Mouse (Mus musculus): ENCODE measurements around the gene Olfr1148. TPM values are rescaled to one million over a fixed set of nuclear protein-coding genes. Genes with fewer than 3 reads are reported as not detected.

Olfr1148 gene
- not detected in 2 replicates for polyA plus RNA-seq (2016; fragmentation: Nextera tagmentation; extraction: Ambion mirVana)

DNA sequence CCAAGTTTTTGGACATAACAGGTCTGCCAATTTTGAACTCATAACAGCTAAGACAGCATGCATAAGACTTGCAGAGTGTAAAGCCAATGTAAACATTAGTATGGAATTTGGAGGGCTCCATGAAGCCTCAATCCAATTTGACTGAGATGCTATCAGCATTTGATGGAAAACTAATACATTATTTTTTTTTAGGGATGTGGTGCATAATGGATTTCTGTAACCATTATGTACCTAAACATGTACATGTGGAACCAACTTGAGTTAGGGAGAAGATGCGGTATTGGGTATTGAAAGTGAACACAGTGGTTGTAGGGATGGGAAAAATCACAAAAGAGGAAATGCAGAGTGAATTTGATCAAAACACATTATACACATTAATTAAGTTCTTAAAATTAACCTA is at the start of gene Olfr1148:
Gene Olfr1148 (plus strand): TSS at position 301 of the 400 bp plus-strand sequence.
- DNase-seq (ENCODE audit: low spot score) = no peak
- Histone ChIP-seq H3K4me1 (no peaks in the 10 kb centered on the region), H3K4me3 (no peak within 1 kb of the TSS), H3K27ac (replicated peaks) (no peak within 1 kb of the TSS), H3K27me3 (ENCODE audit: low read depth, poor library complexity, severe bottlenecking) (no peaks in the 10 kb centered on the region), H3K36me3 (no peaks in the 10 kb centered on the region), H3K9me3 (replicated peaks) (no peaks in the 10 kb centered on the region)
- WGBS = 97% methylated on average over 1 of the region's 1 CpGs

DNA sequence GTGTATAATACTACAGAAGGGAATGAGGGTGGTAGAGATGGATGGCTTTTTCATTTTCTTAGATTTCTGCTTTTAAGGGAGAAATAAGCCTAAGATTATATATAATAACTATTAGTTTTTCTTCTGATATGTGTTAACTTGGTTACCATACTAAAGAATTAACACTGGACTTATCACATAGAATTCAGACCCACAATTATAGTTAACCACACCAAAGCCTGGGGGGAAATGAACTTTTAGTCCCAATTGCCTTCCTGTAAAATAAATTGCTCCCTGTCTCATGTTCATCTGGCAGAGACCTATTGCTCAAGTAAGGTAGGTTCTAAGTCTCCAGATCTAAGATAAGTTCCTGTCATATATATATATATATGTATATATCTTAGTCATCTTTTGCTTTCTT is 30.0 kb upstream of the Olfr1148 start, which contains the start of gene Olfr1143:
Gene Olfr1143 (plus strand): TSS at position 301 of the 400 bp plus-strand sequence.
- no peak for DNase-seq (ENCODE audit: low spot score)
- Histone ChIP-seq H3K36me3 (no peaks in the 10 kb centered on the region), H3K4me1 (no peaks in the 10 kb centered on the region), H3K9me3 (replicated peaks) (no peaks in the 10 kb centered on the region), H3K4me3 (no peak within 1 kb of the TSS), H3K27ac (replicated peaks) (no peak within 1 kb of the TSS), H3K27me3 (ENCODE audit: low read depth, poor library complexity, severe bottlenecking) (no peaks in the 10 kb centered on the region)

DNA sequence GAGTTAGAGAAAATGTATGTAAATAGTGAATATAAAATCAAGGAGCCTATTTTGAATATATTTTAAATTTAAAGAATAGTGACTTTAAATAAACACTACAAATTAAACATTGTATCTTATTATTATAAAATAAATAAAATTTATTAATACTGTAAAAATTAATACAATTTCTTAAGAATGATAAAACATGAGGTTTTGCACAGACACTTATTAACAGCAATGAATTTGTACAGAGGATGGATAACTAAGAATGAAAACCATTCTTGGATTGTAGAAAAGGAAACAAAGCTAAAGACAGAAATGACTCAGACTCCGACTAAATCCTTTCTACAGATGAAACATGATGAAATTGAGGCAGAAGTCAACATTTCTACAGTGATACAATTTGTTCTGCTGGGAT is 20.8 kb upstream of the Olfr1148 start, which contains the start of gene Olfr1145:
Gene Olfr1145 (plus strand): TSS at position 301 of the 400 bp plus-strand sequence.
- Histone ChIP-seq H3K4me1 (no peaks in the 10 kb centered on the region), H3K4me3 (no peak within 1 kb of the TSS), H3K9me3 (replicated peaks) (no peaks in the 10 kb centered on the region), H3K27me3 (ENCODE audit: low read depth, poor library complexity, severe bottlenecking) (no peaks in the 10 kb centered on the region), H3K36me3 (no peaks in the 10 kb centered on the region), H3K27ac (replicated peaks) (no peak within 1 kb of the TSS)
- WGBS = 90% methylated on average over 1 of the region's 1 CpGs
- DNase-seq (ENCODE audit: low spot score) = no peak

DNA sequence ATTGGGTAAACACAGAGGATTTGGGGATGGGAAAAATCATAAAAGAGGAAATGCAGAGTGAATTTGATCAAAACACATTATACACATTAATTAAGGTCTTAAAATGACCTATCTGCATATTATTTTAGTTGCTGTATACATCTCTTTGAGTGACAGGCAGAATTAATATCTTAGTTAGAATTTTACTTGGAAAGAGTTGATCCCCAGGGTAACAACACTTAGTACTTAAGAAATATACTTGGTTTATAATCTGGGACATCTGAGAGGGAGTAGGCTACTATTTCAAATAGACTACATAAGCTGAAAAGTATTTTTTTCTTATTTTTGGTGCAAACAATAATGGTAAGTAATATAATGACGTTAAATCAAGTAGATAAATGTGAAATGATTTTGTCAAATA is 13.4 kb downstream of the Olfr1148 start, which contains the start of gene Olfr1150-ps1:
Gene Olfr1150-ps1 (plus strand): TSS at position 301 of the 400 bp plus-strand sequence.
- H3K4me3 ChIP-seq = no peak within 1 kb of the TSS
- WGBS = 79% methylated on average over 1 of the region's 1 CpGs
- H3K4me1 ChIP-seq = no peaks in the 10 kb centered on the region
- DNase-seq (ENCODE audit: low spot score) = no peak
- H3K27me3 ChIP-seq (ENCODE audit: low read depth, poor library complexity, severe bottlenecking) = no peaks in the 10 kb centered on the region
- H3K9me3 ChIP-seq (replicated peaks) = no peaks in the 10 kb centered on the region
- no peak within 1 kb of the TSS for H3K27ac ChIP-seq (replicated peaks)
- no peaks in the 10 kb centered on the region for H3K36me3 ChIP-seq

DNA sequence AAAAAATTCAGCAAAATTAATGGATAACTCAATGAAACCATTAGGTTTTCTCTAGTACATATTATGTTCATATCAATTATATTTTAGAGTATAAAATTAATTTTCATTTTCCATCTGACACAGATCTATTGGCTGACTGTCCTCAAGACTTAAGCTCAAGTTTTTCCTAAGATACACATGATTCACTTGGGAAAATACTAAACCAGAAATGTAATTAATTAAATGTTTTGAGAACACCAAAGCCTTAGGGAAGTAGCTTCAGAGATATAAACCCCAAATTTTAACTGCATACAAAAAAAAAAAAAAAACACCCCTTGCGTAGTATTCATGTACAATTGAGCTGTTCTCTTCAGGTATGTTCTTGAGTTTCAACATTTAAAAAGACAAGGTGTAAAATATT is 25.2 kb downstream of the Olfr1148 start, which contains the start of gene Olfr1151:
Gene Olfr1151 (plus strand): TSS at position 301 of the 400 bp plus-strand sequence.
- Histone ChIP-seq H3K9me3 (replicated peaks) (no peaks in the 10 kb centered on the region), H3K27me3 (ENCODE audit: low read depth, poor library complexity, severe bottlenecking) (no peaks in the 10 kb centered on the region), H3K36me3 (no peaks in the 10 kb centered on the region), H3K27ac (replicated peaks) (no peak within 1 kb of the TSS), H3K4me3 (no peak within 1 kb of the TSS), H3K4me1 (no peaks in the 10 kb centered on the region)
- DNase-seq (ENCODE audit: low spot score) = no peak
- 91% methylated on average over 1 of the region's 1 CpGs for WGBS

DNA sequence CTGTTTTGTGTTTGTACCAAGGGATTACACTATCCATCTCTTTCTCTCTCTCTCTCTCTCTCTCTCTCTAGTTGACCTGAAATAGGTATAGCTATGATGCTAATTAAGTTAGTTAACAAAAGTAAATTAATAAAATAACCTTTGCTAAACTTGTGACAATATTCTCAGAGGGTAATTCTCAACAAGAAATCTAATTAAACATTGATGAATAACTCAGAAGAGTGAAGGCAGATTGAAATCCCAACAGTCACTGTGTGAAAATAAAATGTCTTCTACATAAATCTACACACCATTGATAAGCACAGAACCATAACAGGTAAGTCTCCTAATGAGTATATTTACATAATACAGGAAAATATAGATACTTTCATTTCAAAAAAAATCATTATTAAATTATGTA is 35.9 kb downstream of the Olfr1148 start, which contains the start of gene Olfr1152:
Gene Olfr1152 (plus strand): TSS at position 301 of the 400 bp plus-strand sequence.
- Histone ChIP-seq H3K27ac (replicated peaks) (no peak within 1 kb of the TSS), H3K4me1 (no peaks in the 10 kb centered on the region), H3K36me3 (no peaks in the 10 kb centered on the region), H3K4me3 (no peak within 1 kb of the TSS), H3K27me3 (ENCODE audit: low read depth, poor library complexity, severe bottlenecking) (no peaks in the 10 kb centered on the region), H3K9me3 (replicated peaks) (0 out of 2 replicates have a peak, but pooled peaks cover 4% of the 10 kb centered on the region)
- DNase-seq (ENCODE audit: low spot score) = no peak

Other genes starting within 250 kb of the Olfr1148 start
- not detected in 2 replicates for gene Olfr1130, start 224.3 kb upstream of the Olfr1148 start, polyA plus RNA-seq (2016; fragmentation: Nextera tagmentation; extraction: Ambion mirVana)
- gene Olfr1131, start 203.4 kb upstream of the Olfr1148 start, polyA plus RNA-seq (2016; fragmentation: Nextera tagmentation; extraction: Ambion mirVana) = not detected in 2 replicates
- gene Olfr1132, start 193.0 kb upstream of the Olfr1148 start, polyA plus RNA-seq (2016; fragmentation: Nextera tagmentation; extraction: Ambion mirVana) = not detected in 2 replicates
- not detected in 2 replicates for gene Olfr1133, start 183.2 kb upstream of the Olfr1148 start, polyA plus RNA-seq (2016; fragmentation: Nextera tagmentation; extraction: Ambion mirVana)
- gene Olfr1134, start 172.1 kb upstream of the Olfr1148 start, polyA plus RNA-seq (2016; fragmentation: Nextera tagmentation; extraction: Ambion mirVana) = not detected in 2 replicates
- not detected in 2 replicates for gene Olfr1135, start 156.9 kb upstream of the Olfr1148 start, polyA plus RNA-seq (2016; fragmentation: Nextera tagmentation; extraction: Ambion mirVana)
- gene Olfr1136, start 136.6 kb upstream of the Olfr1148 start, polyA plus RNA-seq (2016; fragmentation: Nextera tagmentation; extraction: Ambion mirVana) = not detected in 2 replicates
- gene Olfr1137, start 117.4 kb upstream of the Olfr1148 start, polyA plus RNA-seq (2016; fragmentation: Nextera tagmentation; extraction: Ambion mirVana) = not detected in 2 replicates
- gene Olfr1138, start 90.6 kb upstream of the Olfr1148 start, polyA plus RNA-seq (2016; fragmentation: Nextera tagmentation; extraction: Ambion mirVana) = not detected in 2 replicates
- gene Olfr1140, start 86.8 kb upstream of the Olfr1148 start, polyA plus RNA-seq (2016; fragmentation: Nextera tagmentation; extraction: Ambion mirVana) = not detected in 2 replicates
- not detected in 2 replicates for gene Olfr1141, start 76.5 kb upstream of the Olfr1148 start, polyA plus RNA-seq (2016; fragmentation: Nextera tagmentation; extraction: Ambion mirVana)
- gene Olfr152, start 51.0 kb upstream of the Olfr1148 start, polyA plus RNA-seq (2016; fragmentation: Nextera tagmentation; extraction: Ambion mirVana) = not detected in 2 replicates
- not detected in 2 replicates for gene Olfr1143, start 29.9 kb upstream of the Olfr1148 start, polyA plus RNA-seq (2016; fragmentation: Nextera tagmentation; extraction: Ambion mirVana)
- not detected in 2 replicates for gene Olfr1145, start 20.7 kb upstream of the Olfr1148 start, polyA plus RNA-seq (2016; fragmentation: Nextera tagmentation; extraction: Ambion mirVana)
- not detected in 2 replicates for gene Olfr1150-ps1, start 13.5 kb downstream of the Olfr1148 start, polyA plus RNA-seq (2016; fragmentation: Nextera tagmentation; extraction: Ambion mirVana)
- not detected in 2 replicates for gene Olfr1151, start 25.3 kb downstream of the Olfr1148 start, polyA plus RNA-seq (2016; fragmentation: Nextera tagmentation; extraction: Ambion mirVana)
- gene Olfr1152, start 36.0 kb downstream of the Olfr1148 start, polyA plus RNA-seq (2016; fragmentation: Nextera tagmentation; extraction: Ambion mirVana) = 0.01 and 0.02 TPM in 2 replicates
- not detected in 2 replicates for gene Olfr1153, start 64.4 kb downstream of the Olfr1148 start, polyA plus RNA-seq (2016; fragmentation: Nextera tagmentation; extraction: Ambion mirVana)
- gene Olfr1154, start 74.6 kb downstream of the Olfr1148 start, polyA plus RNA-seq (2016; fragmentation: Nextera tagmentation; extraction: Ambion mirVana) = not detected in 2 replicates
- gene Olfr1155, start 114.6 kb downstream of the Olfr1148 start, polyA plus RNA-seq (2016; fragmentation: Nextera tagmentation; extraction: Ambion mirVana) = not detected in 2 replicates
- gene Olfr1156, start 122.6 kb downstream of the Olfr1148 start, polyA plus RNA-seq (2016; fragmentation: Nextera tagmentation; extraction: Ambion mirVana) = not detected in 2 replicates
- not detected in 2 replicates for gene Olfr1157, start 137.8 kb downstream of the Olfr1148 start, polyA plus RNA-seq (2016; fragmentation: Nextera tagmentation; extraction: Ambion mirVana)
- not detected in 2 replicates for gene Olfr74, start 144.1 kb downstream of the Olfr1148 start, polyA plus RNA-seq (2016; fragmentation: Nextera tagmentation; extraction: Ambion mirVana)
- gene Olfr1158, start 159.6 kb downstream of the Olfr1148 start, polyA plus RNA-seq (2016; fragmentation: Nextera tagmentation; extraction: Ambion mirVana) = not detected in 2 replicates
- not detected in 2 replicates for gene Olfr1160, start 177.7 kb downstream of the Olfr1148 start, polyA plus RNA-seq (2016; fragmentation: Nextera tagmentation; extraction: Ambion mirVana)
- gene Olfr1161, start 192.2 kb downstream of the Olfr1148 start, polyA plus RNA-seq (2016; fragmentation: Nextera tagmentation; extraction: Ambion mirVana) = not detected in 2 replicates
- not detected in 2 replicates for gene Olfr73, start 207.2 kb downstream of the Olfr1148 start, polyA plus RNA-seq (2016; fragmentation: Nextera tagmentation; extraction: Ambion mirVana)
- gene Olfr1162, start 220.6 kb downstream of the Olfr1148 start, polyA plus RNA-seq (2016; fragmentation: Nextera tagmentation; extraction: Ambion mirVana) = not detected in 2 replicates
- gene Olfr1163, start 241.3 kb downstream of the Olfr1148 start, polyA plus RNA-seq (2016; fragmentation: Nextera tagmentation; extraction: Ambion mirVana) = not detected in 2 replicates

All from midbrain, embryonic 10.5 days (tissue).